ENCODE assay signal across 8 mouse cellular contexts in genomic region chr2:148406971-148407869, GRCm38 (mm10). TPM values are rescaled to one million over a fixed set of nuclear protein-coding genes. Genes with fewer than 3 reads are reported as not detected.
DNase-seq lines count a peak whose midpoint lies in the region; ATAC-seq and TF ChIP-seq lines count a peak whose summit lies in the region.

No protein-coding gene starts in this region.

- no peaks in the 10 kb centered on the region for H3K36me3 ChIP-seq in heart, embryonic 12.5 days
- H3K36me3 ChIP-seq in megakaryocyte, embryonic 14.5 days (replicated peaks; ENCODE audit: low read length), result no peaks in the 10 kb centered on the region
- H3K36me3 ChIP-seq in stomach, embryonic 14.5 days (ENCODE audit: control insufficient read depth, insufficient read depth, low read length), result no peaks in the 10 kb centered on the region

- H3K4me3 ChIP-seq in cerebellum, adult 2 months (replicated peaks; ENCODE audit: insufficient read depth, low read depth, low read length), result no peak overlapping the region
- H3K4me3 ChIP-seq in heart, embryonic 12.5 days, result peak overlapping the region; percentile 50
- peak overlapping the region; percentile 92 for H3K4me3 ChIP-seq in megakaryocyte, embryonic 14.5 days (replicated peaks)
- H3K4me3 ChIP-seq in stomach, embryonic 14.5 days (ENCODE audit: low read depth, low read length), result peak overlapping the region; percentile 37

- no peak for TF ChIP-seq CTCF in cerebellum, adult 2 months (IDR thresholded peaks at IDR 0.05; ENCODE audit: borderline replicate concordance, insufficient read depth, low read depth, low read length)

- DNase-seq in cerebellum, adult 2 months, result no peak
- DNase-seq in cerebellum, adult 8-10 months, result no peak
- peak; percentile 46 for DNase-seq in embryo, embryonic 10.5 days (ENCODE audit: low spot score)
- peak; percentile 54 for DNase-seq in kidney, postnatal 14 days
- no peak for DNase-seq in Muller cell, postnatal 12 days (ENCODE audit: inconsistent ontology term)

- no peak for TF ChIP-seq POLR2A in cerebellum, adult 2 months (IDR thresholded peaks at IDR 0.05; ENCODE audit: borderline replicate concordance, insufficient read depth, low read length)

- H3K4me2 ChIP-seq in heart, embryonic 12.5 days, result peak overlapping the region; percentile 89
- peak overlapping the region; percentile 70 for H3K4me2 ChIP-seq in stomach, embryonic 14.5 days (replicated peaks; ENCODE audit: low read depth, low read length)

- H3K9me3 ChIP-seq in heart, embryonic 12.5 days (replicated peaks), result no peaks in the 10 kb centered on the region
- H3K9me3 ChIP-seq in megakaryocyte, embryonic 14.5 days, result 0 out of 2 replicates have a peak, but pooled peaks cover 5% of the 10 kb centered on the region
- no peaks in the 10 kb centered on the region for H3K9me3 ChIP-seq in stomach, embryonic 14.5 days (ENCODE audit: control insufficient read depth, low read depth, low read length)

- peak; percentile 23 for ATAC-seq in heart, embryonic 12.5 days (ENCODE audit: insufficient number of reproducible peaks, low FRiP score)
- 0 out of 2 replicates have a peak, but pooled peaks have one; percentile 18 for ATAC-seq in stomach, embryonic 14.5 days (ENCODE audit: insufficient number of reproducible peaks, insufficient read depth, low FRiP score, low read depth)

- peak overlapping the region; percentile 68 for H3K9ac ChIP-seq in heart, embryonic 12.5 days
- H3K9ac ChIP-seq in stomach, embryonic 14.5 days (replicated peaks; ENCODE audit: low read depth, low read length), result peak overlapping the region; percentile 14; the same call in 1 of the 2 replicates

- 7% methylated on average over 55 of the region's 55 CpGs for WGBS in cerebellum, adult 2 months
- 2% methylated on average over 55 of the region's 55 CpGs for WGBS in heart, embryonic 12.5 days
- 8% methylated on average over 55 of the region's 55 CpGs for WGBS in stomach, embryonic 14.5 days

- H3K27me3 ChIP-seq in cerebellum, adult 2 months (ENCODE audit: control insufficient read depth, insufficient read depth, low read length), result peaks cover 2% of the 10 kb centered on the region; the same call in 1 of the 2 replicates
- H3K27me3 ChIP-seq in heart, embryonic 12.5 days (replicated peaks), result peaks cover 9% of the 10 kb centered on the region
- peaks cover 24% of the 10 kb centered on the region for H3K27me3 ChIP-seq in megakaryocyte, embryonic 14.5 days (replicated peaks)
- 0 out of 2 replicates have a peak, but pooled peaks cover 5% of the 10 kb centered on the region for H3K27me3 ChIP-seq in stomach, embryonic 14.5 days (ENCODE audit: control insufficient read depth, insufficient read depth, low read length)

- H3K27ac ChIP-seq in cerebellum, adult 2 months (ENCODE audit: insufficient read depth, low read length), result 0 out of 2 replicates have a peak overlapping the region, but pooled peaks have one; percentile 14
- peak overlapping the region; percentile 36; the same call in 1 of the 2 replicates for H3K27ac ChIP-seq in heart, embryonic 12.5 days (ENCODE audit: poor library complexity, severe bottlenecking)
- H3K27ac ChIP-seq in stomach, embryonic 14.5 days (ENCODE audit: low read length), result peak overlapping the region; percentile 33; the same call in 1 of the 2 replicates

- H3K4me1 ChIP-seq in cerebellum, adult 2 months (ENCODE audit: control insufficient read depth, insufficient read depth, low read length), result no peaks in the 10 kb centered on the region; the same call in 1 of the 2 replicates
- H3K4me1 ChIP-seq in heart, embryonic 12.5 days (replicated peaks), result peaks cover 30% of the 10 kb centered on the region
- peaks cover 74% of the 10 kb centered on the region for H3K4me1 ChIP-seq in megakaryocyte, embryonic 14.5 days
- H3K4me1 ChIP-seq in stomach, embryonic 14.5 days (ENCODE audit: control insufficient read depth, insufficient read depth, low read length), result peaks cover 5% of the 10 kb centered on the region; the same call in 1 of the 2 replicates

RNA-seq across cellular contexts. Expression of gene Thbd, which starts 0.8 kb away (rescaled TPM):
- 6.3 and 6.5 TPM in 2 replicates for polyA plus RNA-seq in cerebellum, adult 2 months (2012; rRNA removed)
- polyA plus RNA-seq in heart, embryonic 12.5 days (2016; fragmentation: Nextera tagmentation; extraction: Ambion mirVana), result 13.0 and 14.1 TPM in 2 replicates
- polyA plus RNA-seq in megakaryocyte, embryonic 14.5 days (2012; ENCODE audit: insufficient read depth, low replicate concordance), result 1.2 TPM in 2 replicates
- polyA plus RNA-seq in stomach, embryonic 14.5 days (2014; fragmentation: Nextera tagmentation; extraction: Ambion mirVana), result 25.9 and 28.5 TPM in 2 replicates

RNA-seq across cellular contexts. Expression of gene Sstr4, which starts 12.1 kb away (rescaled TPM):
- polyA plus RNA-seq in cerebellum, adult 2 months (2012; rRNA removed), result 0.89 and 1.1 TPM in 2 replicates
- 0.93 and 0.95 TPM in 2 replicates for polyA plus RNA-seq in heart, embryonic 12.5 days (2016; fragmentation: Nextera tagmentation; extraction: Ambion mirVana)
- not detected in 2 replicates for polyA plus RNA-seq in megakaryocyte, embryonic 14.5 days (2012; ENCODE audit: insufficient read depth, low replicate concordance)
- 3.9 and 4.0 TPM in 2 replicates for polyA plus RNA-seq in stomach, embryonic 14.5 days (2014; fragmentation: Nextera tagmentation; extraction: Ambion mirVana)

RNA-seq across cellular contexts. Expression of gene Cd93, which starts 36.1 kb away (rescaled TPM):
- polyA plus RNA-seq in cerebellum, adult 2 months (2012; rRNA removed), result 2.8 and 3.2 TPM in 2 replicates
- polyA plus RNA-seq in heart, embryonic 12.5 days (2016; fragmentation: Nextera tagmentation; extraction: Ambion mirVana), result 27.3 and 28.6 TPM in 2 replicates
- polyA plus RNA-seq in megakaryocyte, embryonic 14.5 days (2012; ENCODE audit: insufficient read depth, low replicate concordance), result 1.2 TPM in 1 of 2 replicates, not detected in the other
- 12.8 and 13.7 TPM in 2 replicates for polyA plus RNA-seq in stomach, embryonic 14.5 days (2014; fragmentation: Nextera tagmentation; extraction: Ambion mirVana)

Comparison
In these comparisons a context has a peak if more than half of its experiments do, and no peak if none do; other contexts are left out.
1. DNase-seq: peak in embryo, embryonic 10.5 days (single experiment) and kidney, postnatal 14 days (single experiment); none in cerebellum, adult 2 months (0 of 2), cerebellum, adult 8-10 months (single experiment) and Muller cell, postnatal 12 days (single experiment).
2. Peak in every context shown above with its lines, with median percentiles within 50 percentile points of each other: H3K27ac ChIP-seq.